Mouse (Mus musculus): ENCODE results near the gene Folr1.

Folr1 gene

DNA sequence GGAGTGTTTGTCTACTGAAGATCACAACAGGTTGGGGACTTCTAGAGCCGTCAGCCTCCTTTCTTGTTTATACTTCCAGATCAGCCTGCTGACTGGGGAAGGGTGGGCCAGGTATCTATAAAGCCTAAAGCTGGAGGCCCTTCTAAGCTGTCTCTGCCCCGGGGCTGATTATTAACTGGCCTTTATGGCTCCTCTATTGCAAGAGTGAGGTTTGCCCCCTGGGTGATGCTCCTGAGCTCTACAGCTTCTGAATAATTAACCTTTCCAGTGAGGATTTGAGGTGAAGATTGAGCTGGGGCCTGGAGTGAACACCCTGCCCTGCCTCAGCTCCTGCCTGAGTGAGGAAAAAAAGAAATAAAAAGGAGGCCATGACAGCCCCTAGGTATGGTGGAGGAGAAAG lies at the start of gene Folr1:
Gene Folr1 (minus strand): TSS at position 160 of the 400 bp plus-strand sequence.
- no peak for DNase-seq (ENCODE audit: low spot score)

DNA sequence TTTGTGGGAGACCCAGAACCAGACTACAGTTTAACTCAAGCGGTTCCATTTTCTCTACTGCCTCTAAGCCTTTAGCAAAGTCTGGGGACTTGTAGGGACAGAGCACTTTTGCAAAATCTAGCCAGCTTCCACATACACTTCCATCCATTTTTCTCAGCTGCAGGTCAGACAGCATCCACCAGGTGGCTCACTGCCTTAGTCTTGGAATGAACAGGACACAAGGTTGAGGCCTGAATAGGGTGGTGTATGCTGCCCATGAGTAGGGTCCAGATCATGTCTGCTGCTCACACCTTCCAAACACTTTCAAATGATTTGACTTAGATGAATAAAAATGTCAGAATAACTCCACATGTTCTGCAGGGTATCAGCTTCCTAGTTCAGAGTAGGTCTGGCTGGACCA lies 47.5 kb upstream of the Folr1 start:
- peak; percentile 53 for DNase-seq (ENCODE audit: low spot score)

DNA sequence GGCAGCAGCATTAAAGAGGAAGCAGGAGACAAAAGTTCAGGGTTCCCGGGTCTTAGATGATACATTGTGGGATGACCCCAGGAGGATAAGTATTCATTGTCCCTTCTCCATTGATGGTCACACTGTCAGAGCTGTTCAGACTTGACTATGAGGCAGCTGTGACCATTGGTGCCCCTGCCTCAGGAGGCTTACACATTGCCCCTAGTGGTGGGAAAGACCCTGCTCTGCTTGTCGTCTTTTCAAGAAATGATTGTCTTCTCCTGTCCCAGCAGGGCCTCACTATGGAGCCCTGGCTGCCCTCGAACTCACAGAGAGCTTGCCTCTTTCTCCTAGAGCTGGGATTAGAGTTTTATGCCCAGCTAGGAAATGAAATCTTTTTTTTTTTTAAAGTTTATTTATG lies 41.4 kb upstream of the Folr1 start:
- no peak for DNase-seq (ENCODE audit: low spot score)

DNA sequence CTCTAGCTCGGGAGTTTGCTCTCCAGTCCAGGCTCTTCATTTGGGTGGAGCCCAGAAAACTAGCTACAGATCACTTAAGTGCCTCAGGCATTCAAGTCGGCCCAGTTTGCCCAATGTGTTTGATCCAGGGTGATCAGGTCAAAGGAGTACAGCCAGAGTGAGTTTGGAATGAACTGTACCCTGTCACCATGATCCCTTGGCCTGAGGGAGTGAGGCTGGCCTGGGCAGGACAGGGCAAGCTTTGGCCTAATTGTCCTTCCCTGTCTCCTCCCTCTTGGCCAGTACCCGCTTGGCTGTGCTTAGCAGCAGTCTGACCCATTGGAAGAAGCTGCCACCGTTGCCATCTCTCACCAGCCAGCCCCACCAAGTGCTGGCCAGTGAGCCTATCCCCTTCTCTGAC lies 39.5 kb upstream of the Folr1 start:
- no peak for DNase-seq (ENCODE audit: low spot score)

DNA sequence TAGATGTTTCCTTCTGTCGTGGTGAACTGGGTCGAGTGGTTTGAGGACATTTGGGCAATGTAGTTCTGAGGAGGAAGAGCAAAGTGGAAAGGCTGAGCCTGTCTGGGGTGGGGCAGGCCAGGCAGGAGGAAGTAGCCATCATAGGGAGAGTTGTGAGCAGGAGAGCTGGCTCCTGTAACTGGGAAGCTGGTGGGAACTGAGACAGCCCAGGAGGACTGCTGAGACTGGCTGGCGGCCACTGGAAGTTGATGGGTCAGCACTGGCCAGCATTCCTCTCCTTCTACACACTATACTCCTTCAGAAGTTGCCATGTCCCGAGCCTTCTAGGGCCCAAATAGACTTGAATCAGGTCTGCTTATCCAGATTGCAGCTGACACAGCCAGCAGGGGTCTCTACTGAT lies 37.8 kb upstream of the Folr1 start:
- no peak for DNase-seq (ENCODE audit: low spot score)

DNA sequence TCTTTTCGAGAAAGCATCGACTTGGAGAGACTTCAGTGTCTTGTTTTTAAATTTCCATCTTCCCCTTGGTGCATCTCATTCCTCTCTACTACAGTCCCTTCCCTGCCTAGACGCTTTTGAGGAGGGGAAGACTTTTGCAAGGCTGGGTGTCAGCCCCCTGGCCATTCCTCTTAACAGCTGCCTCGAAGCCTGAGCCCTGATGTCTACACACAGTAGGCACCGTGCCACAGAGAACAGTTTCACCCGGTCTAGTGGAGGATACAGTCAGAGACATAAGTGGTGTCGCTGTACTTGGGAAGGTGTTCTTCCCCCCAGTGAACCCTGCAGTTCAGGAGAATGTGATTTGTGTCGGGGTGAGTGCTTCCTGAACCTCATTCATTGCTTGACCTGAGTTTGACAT lies 36.1 kb upstream of the Folr1 start:
- DNase-seq (ENCODE audit: low spot score), result no peak

DNA sequence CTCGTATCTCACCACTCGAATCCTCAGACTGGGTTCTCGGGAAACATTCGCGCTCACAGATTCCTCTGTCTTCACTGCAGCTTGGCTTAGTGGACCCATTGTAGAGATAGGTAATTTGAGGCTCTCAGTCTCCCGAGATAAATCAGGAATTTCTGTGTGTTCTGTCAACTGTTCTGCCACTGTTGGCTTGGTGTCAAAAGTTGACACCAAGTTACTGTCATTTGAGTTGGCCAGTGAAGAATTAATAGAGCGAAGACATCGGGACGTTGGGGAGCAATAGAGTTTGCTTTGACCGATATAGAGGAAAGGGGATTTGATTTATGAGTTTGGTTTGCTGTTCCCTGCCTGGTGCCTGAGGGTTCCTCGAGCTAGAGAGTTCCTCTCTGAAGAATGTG lies 35.7 kb upstream of the Folr1 start, which contains the start of gene Tomt:
Gene Tomt (minus strand): TSS at position 73 of the 395 bp plus-strand sequence.
- no peak for DNase-seq (ENCODE audit: low spot score)

DNA sequence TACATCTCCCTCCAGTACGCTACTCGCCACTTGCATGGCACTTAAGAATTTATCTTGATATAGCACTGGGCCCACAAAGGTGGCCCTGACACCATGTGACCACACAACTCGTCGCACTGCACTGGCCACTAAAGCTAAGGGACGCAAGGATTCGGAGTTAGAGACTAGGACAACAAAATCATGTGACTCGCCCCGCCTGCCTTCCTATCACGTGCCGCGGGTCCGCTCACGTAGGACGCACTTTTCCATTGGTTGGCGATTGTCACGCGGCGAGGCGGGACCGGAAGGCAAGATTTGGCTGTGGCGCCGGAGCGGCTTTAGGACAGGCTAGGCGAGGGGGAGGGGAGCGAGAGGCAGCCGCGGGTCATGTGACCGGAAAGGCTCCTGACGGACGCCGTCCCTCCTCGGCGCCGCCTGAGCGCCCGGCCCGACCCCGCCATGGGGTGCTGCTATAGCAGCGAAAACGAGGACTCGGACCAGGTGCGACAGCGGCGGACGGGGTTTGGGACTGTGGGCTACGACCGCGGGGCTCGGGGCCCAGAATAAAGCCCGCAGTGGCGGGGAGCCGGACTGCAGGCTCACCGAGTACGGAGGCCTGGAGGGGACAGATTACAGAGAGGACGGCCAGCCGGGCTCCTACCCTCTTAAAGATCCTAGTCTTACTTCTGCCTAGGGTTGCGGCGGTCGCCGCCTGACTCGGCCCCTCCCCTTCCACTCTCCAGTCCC lies 35.1 kb upstream of the Folr1 start, which contains the start of gene Lamtor1:
Gene Lamtor1 (plus strand): TSS at position 344 of the 726 bp plus-strand sequence.
- DNase-seq (ENCODE audit: low spot score), result peak; percentile 99

DNA sequence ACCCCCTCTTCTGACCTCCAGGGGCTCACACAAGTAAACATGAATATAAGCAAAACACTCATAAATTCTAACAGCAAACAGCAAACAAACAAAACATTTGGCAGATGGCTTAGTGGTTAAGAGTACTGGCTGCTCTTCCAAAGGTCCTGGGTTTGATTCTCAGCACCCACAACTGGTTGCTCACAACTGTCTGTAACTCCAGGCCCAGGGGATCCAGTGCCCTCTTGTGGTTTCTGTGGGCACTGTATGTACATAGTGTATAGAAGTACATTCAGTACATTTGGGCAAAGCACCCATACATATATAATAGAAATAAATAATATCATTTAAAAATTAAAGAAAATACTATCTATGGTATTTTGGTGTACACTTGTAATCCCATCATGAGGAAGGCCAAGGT lies 32.3 kb upstream of the Folr1 start:
- DNase-seq (ENCODE audit: low spot score), result no peak

DNA sequence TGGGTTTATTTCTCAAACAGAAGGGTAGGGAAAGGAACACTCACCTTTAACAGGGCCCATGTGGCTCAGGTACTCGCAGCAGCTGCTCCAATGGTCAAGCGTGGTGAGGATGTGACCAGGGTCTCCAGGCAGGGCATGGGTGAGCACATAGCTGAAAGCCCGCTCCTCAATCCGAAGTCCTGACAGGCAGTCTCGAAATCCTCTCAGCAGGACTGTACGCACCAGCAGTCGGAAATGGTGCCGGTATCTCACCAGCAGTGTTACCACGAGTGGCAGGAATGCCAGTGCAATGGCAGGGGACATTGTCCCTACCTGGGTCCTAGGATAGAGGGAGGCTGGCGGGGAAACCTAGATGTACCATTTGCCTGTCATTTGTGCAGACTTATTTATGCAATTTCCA lies 31.4 kb upstream of the Folr1 start:
- no peak for DNase-seq (ENCODE audit: low spot score)

DNA sequence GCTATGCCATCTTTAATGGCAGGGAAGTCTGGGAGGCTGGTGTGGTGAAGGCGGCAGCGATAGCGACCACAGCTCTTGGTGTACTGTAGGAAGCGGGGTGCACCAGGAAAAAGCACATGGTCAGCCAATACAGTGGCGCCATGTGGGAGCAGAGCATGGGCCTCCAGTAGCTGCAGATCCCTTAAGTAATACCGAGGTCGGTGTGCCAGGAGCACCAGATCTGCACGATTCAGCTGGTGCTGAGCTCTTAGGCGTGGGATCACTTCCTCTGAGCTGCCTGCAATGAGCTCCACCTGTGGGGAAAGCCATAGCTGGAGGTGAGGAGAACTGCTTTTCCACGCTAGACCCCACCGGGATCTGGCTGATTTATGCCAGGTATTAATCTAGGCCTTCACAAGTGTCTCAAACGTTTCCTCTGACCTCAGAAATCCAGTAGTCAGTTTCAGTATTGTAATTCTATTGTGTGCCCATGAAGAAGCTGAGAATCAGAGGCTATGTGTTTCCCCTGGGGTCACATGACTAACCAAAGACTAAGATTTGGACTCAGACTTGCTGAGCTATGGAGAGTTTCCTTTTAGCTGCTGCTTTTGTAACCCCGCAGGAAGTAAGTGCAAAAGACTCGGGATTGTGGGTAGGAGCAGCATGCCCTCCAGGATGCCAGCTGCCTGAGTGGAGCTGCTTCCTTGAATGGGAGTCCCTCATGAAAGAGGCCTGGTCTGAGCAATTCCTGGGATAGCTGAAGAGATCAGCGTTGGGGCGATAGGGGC lies 29.9 kb upstream of the Folr1 start:
- no peak for DNase-seq (ENCODE audit: low spot score)

DNA sequence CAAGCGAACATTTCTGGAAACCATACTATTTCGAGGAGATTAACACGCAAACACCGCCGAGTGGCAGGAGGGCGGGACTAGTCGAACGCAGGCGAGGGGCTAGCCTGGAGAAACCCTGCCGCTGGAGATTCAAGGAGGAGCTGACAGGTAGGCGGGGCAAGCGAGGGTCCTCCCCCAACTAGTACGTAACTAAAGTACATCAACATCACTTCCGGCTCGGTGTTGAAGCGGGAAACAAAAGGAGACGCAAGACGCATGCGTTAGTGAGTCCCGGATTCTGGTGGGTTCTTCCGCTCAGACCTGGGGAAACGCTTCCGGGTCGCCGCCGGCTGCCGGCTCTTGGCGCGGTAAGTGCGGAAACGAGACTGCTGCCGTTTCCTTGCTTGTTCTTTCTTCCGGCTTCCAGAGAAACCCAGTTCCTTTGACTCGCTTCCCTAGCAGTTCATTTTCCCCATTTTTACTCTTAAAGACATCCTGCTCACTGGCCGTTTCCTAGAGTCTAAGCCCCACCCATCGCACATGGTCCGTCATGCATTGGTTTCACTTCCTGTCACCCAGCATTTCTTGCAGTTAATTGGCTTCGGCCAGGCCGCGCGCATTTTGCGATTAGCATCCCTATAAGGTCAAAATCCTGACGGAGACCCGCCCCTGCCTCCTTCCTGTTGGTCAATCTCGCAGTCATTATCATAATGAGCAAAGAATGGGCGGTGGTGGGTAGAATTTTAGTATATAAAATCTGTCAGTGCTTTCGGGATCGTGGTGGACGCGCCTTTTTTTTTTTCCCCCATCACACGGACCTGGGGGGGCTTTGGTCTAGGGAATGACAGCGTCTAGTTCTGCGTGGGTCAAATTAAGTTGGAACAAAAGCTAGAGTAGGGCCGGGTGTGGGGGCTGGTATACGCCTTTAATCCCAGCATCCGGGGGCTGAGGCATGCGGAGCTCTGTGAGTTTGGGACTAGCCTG lies 25.8 kb upstream of the Folr1 start:
- DNase-seq (ENCODE audit: low spot score), result peak; percentile 92

DNA sequence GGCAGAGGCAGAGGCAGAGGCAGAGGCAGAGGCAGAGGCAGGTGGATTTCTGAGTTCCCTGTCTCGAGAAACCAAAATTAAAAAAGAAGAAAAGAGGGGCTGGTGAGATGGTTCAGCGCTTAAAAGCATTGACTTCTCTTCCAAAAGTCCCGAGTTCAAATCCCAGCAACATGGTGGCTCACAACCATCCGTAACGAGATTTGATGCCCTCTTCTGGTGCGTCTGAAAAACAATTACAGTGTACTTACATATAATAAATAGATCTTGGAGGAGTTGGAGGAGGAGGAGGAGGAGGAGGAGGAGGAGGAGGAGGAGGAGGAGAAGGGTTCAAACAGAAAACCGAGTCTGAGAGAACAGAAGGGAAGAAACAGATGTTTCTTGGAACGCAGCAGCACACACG lies 25.1 kb upstream of the Folr1 start:
- no peak for DNase-seq (ENCODE audit: low spot score)

DNA sequence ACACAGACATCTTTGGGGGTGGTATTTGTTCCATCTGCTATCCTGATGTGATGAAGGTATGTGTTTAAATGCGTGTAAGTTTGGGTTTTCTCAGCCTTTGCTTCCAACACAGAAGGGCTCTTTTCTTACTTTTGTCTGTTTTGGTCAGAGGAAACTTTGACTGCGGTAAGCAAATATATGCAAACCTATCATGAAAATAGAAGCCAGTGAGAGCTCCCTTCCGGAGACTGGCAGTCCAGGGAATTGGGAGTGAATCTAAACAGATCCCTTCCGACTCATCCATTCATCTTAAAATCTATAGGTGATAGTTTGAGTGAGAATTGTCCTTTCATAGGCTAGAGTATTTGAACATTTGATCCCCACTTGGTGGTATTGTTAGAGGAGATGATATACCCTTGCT lies 17.9 kb upstream of the Folr1 start:
- no peak for DNase-seq (ENCODE audit: low spot score)

DNA sequence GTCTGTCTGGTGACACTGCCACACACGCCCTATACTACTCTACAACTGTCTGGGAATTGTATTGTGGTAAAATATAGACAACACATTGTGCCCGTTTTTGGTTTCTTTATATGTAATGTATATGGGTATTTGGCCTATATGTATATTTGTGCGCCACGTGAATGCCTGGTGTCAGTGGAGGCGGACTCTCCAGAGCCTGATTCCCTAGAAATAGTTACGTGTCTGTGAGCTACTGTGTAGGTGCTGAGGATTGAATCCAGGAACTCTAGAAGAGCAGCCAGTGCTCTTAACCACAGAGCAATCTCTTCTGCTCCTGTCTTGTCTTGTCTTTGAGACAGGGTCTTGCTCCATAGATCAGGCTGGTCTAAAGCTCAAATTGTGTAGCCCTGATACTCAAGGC lies 15.7 kb upstream of the Folr1 start:
- no peak for DNase-seq (ENCODE audit: low spot score)

DNA sequence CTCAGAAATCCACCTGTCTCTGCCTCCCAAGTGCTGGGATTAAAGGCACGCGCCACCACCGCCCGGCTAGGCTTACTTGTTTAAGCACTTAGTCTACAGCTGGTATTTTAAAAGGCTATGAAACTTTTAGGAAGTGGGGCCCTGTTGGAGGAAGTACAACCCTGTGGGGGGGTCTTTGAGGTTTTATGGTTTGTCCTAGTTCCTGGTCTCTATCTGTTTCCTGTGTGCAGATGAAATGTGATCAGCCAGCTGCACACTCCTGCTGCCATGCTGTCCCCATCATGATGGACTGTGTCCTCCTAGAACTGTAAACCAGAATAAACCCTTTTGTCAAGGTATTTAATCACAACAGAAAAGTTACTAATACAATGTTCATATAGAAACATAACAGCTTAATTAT lies 13.6 kb upstream of the Folr1 start:
- no peak for DNase-seq (ENCODE audit: low spot score)

DNA sequence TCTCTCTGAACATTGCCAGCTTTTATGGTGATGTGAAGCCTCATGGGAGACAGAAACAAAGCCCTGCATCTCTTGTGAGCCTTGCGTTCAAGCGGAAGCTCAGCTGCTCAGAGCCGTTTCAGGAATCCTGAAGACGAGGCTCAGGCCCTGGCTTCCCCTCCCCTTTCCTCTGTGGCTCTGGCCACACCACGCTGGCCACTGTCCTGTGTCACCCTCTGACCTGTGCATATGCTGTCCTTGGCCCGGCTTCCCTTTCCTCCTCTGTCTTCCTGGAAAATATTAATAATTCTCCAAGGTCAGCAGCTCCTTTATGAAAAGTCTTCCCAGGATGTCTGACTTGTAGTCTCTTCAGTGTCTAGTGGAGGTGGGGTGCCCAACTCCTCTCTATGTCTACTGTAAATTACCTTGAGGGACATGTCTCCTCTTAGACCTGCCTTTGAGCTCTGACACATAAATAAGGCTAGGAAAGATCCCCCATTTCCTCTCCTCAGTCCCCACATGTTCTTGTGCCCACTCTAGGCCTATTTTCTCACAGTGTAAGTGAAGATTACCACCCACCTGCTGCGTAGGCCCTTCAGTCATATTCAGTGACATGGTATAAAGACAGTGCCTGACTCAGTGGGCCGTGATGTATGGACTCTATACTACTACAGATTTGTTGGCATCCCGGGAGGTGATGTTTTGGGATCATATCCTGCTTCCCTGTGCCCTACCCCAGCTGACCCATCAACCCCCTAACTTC lies 12.0 kb upstream of the Folr1 start:
- no peak for DNase-seq (ENCODE audit: low spot score)

DNA sequence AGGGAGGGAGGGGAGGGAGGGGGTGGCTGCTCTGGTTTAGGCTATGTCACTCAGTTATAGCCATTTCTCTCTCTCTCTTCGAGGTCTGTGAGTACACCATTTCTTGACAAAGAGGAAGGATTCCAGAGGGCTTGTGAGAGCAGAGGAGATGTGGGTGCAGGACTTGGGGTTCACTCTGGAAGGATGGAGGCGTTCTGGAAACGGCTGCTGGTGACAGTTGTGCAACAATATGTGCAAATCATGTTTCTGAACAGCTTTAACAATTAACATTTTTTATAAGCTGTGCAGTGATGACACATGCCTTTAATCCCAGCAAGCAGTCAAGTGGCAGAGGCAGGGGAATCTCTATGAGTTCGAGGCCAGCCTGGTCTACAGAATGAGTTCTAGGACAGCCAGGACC lies 10.3 kb upstream of the Folr1 start:
- DNase-seq (ENCODE audit: low spot score), result no peak

DNA sequence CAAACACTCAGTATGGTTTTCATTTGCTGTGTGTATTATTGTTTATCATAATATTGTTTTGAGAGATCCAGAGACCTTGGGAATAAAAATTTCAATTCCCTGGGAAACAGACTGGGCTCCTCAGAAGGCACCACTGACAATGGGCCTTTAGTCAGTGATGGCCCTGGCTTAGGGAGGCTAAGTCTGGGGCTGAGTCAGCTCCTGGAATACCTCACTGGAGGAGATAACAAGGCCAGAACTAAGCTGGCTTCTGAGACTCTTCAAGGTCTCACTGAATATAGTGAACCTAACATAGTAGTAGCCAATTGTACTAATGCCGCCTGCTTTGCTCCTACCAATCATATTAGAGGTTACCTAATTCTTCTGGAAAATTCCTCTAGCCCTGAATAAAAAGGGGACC lies 5.4 kb upstream of the Folr1 start:
- DNase-seq (ENCODE audit: low spot score), result no peak

DNA sequence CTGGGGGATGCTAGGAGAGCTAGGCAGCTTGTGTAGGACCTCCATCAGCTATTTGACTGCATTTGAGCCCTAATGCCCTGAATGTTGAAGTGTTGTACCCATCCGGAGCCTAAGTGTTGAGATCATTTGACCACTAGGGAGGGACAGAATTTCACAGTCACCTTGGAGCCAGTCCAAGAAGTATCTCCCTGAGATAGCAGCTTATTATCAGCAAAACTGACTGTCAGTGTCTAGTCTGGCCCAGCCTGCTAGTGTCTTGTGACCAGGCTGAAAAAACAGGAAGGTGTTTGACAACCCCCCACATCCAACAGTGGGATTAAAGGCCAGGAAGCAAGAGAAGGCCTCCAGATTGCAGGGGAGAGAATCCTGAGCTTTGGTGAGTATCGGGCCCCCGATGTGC lies 708 bp upstream of the Folr1 start:
- DNase-seq (ENCODE audit: low spot score), result peak; percentile 27

DNA sequence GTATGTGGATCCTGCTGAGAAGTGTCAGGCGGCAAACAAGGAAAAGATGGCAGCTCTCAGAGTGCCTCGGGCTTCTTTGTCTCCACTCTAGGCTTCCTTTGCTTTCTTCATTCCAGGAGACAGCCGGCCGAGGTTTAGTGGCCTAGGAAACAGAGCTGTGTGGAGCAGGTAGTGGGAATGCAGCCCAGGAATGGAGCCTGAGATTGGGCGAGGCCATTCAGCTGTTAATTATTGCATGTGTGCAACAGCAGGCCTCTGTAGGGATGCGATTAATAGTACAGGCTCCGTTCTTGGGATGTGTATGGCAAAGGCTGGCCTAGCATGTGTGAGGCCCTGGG lies 1.5 kb downstream of the Folr1 start:
- no peak for DNase-seq (ENCODE audit: low spot score)
